Mouse (Mus musculus) G1E (cell line): ENCODE results near the gene Acot3. TPM values are rescaled to one million over a fixed set of nuclear protein-coding genes. Genes with fewer than 3 reads are reported as not detected.
"Not testable (repeated sequence)": the region's sequence is repeated elsewhere in the genome, so short reads cannot be mapped to it uniquely, and the experiment has no call there.

Source experiments
- ATAC-seq: 2 replicates; pipeline ENCODE4 v1.8.0; 2016; ENCODE audit warnings: mild to moderate bottlenecking; ENCODE audit not compliant: insufficient number of reproducible peaks, poor library complexity, low FRiP score, severe bottlenecking; ENCODE audit errors: extremely low read depth
- DNase-seq: peaks from one replicate; pipeline ENCODE4 v3.0.0; 2012; ENCODE audit warnings: low spot score
- H3K27me3 ChIP-seq: 2 replicates; pipeline ENCODE4 v1.6.1; 2012; ENCODE audit warnings: mild to moderate bottlenecking, low read length, inconsistent platforms; ENCODE audit not compliant: insufficient read depth
- H3K36me3 ChIP-seq: replicated peaks from 2 replicates; pipeline ENCODE3; 2012; ENCODE audit warnings: mild to moderate bottlenecking, inconsistent platforms
- H3K4me1 ChIP-seq: 2 replicates; pipeline ENCODE4 v1.6.1; 2012; ENCODE audit warnings: low read depth, low read length, inconsistent platforms, mixed read lengths; ENCODE audit not compliant: insufficient read depth
- H3K4me3 ChIP-seq: 2 replicates; pipeline ENCODE4 v1.5.1; 2012; ENCODE audit warnings: low read depth, mild to moderate bottlenecking, inconsistent platforms, low read length, moderate library complexity, mixed read lengths
- H3K9me3 ChIP-seq: replicated peaks from 2 replicates; pipeline ENCODE4 v1.6.1; 2012; ENCODE audit warnings: inconsistent platforms
- CTCF ChIP-seq: IDR thresholded peaks from 2 replicates; pipeline ENCODE4 v1.5.1; 2012; ENCODE audit warnings: low read depth, low read length, inconsistent platforms, mixed read lengths
- GATA1 ChIP-seq: IDR thresholded peaks from 2 replicates; pipeline ENCODE4 v1.6.1; 2012; ENCODE audit warnings: borderline replicate concordance, low read length, inconsistent platforms, mixed read lengths
- GATA2 ChIP-seq: IDR thresholded peaks from 2 replicates; pipeline ENCODE4 v1.6.1; 2012; ENCODE audit warnings: low read depth, low read length, inconsistent platforms, borderline replicate concordance
- POLR2AphosphoS5 ChIP-seq: IDR thresholded peaks from 2 replicates; pipeline ENCODE4 v1.6.1; 2012; ENCODE audit warnings: low read depth, low read length, inconsistent platforms; ENCODE audit not compliant: insufficient replicate concordance
- TAL1 ChIP-seq: conservative IDR thresholded peaks from 2 replicates; pipeline ENCODE4 v1.6.1; 2012; ENCODE audit warnings: low read depth, low read length, inconsistent platforms, mixed read lengths
- polyA plus RNA-seq: library from polyadenylated mRNA; stranded (reverse); fragments of >175 nt; gene quantifications from 2 replicates; pipeline ENCODE4 v1.2.3, GENCODE M21; 2012
- total RNA-seq, 2 experiments: library from RNA; stranded (forward) in 1 of 2; stranded (reverse) in 1 of 2; fragments of 200-1000 nt in 1 of 2; fragments of >200 nt in 1 of 2; fragmentation: Nextera tagmentation in 1 of 2; gene quantifications; 2 replicates each; pipeline ENCODE4 v1.2.3; 2014 to 2017

Acot3 gene
- total RNA-seq (2014; fragmentation: Nextera tagmentation) = not detected in 2 replicates
- total RNA-seq (2017) = not detected in 2 replicates
- polyA plus RNA-seq = 0.03 TPM in 2 replicates

DNA sequence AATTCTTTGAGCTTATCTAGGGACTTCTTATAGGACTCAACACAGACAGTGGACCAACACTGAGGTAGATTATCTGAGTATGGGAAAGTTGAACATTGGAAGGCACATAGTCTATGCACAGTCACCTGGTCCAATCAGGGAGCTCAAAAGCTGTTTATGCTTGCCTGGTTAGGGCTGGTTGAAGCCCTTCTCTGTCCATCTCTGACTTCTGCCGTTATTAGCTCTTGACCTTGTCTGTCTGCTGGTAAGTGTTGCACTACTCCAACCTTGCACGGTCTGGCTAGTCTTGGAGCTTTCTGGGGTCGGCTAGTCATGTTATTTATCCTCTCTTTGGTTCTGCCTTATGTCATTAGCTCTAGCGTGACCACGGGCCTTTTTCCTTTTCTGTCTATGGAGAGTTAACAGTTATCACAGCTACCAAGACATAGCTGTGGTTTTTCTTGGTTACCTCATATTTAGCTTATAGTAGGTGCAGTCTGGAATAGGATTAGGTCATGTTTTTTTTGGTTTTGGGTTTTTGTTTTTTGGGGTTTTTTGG lies at the start of gene Acot3:
Gene Acot3 (plus strand): TSS at position 208 of the 538 bp plus-strand sequence.
- H3K4me3 ChIP-seq = no peak within 1 kb of the TSS
- DNase-seq = no peak
- peaks cover 10% of the 10 kb centered on the region for H3K4me1 ChIP-seq
- H3K9me3 ChIP-seq = peaks cover 12% of the 10 kb centered on the region
- TF ChIP-seq GATA1 (no peak), GATA2 (no peak), CTCF (no peak), POLR2AphosphoS5 (no peak), TAL1 (no peak)
- peaks cover 35% of the 10 kb centered on the region for H3K27me3 ChIP-seq
- no peaks in the 10 kb centered on the region for H3K36me3 ChIP-seq
- ATAC-seq = no peak

GRCm38 (mm10) chr12:84003866-84004265 lies 48.1 kb upstream of the Acot3 start:
- DNase-seq (no peak), ATAC-seq (no peak)
- Histone ChIP-seq H3K27me3 (peaks cover 12% of the 10 kb centered on the region; the same call in 1 of the 2 replicates), H3K4me3 (no peak overlapping the region), H3K4me1 (no peaks in the 10 kb centered on the region), H3K36me3 (no peaks in the 10 kb centered on the region), H3K9me3 (peaks cover 4% of the 10 kb centered on the region)
- TF ChIP-seq GATA2 (no peak), CTCF (no peak), GATA1 (no peak), TAL1 (no peak), POLR2AphosphoS5 (no peak)

DNA sequence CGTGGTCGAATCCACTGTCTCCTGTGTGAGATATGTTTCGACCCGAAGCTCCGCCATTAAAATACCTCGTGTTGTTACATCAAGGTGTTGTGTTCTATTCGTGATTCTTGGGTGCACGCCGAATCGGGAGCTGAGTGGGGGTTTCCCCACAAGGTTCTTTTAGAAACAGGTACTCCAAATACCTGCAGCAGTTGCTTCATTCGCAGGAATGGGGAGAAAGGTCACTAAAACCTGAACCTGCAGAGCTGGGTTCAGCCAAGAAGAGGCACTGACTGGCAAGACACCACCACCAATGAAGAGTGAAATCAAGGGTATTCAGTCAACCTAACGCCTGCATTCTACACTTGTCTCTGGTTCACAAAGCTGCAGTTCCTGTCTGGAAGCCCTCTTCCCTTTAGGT lies 43.7 kb upstream of the Acot3 start:
- Histone ChIP-seq H3K36me3 (no peaks in the 10 kb centered on the region), H3K9me3 (peaks cover 4% of the 10 kb centered on the region), H3K4me3 (no peak overlapping the region), H3K4me1 (no peaks in the 10 kb centered on the region), H3K27me3 (peaks cover 23% of the 10 kb centered on the region)
- DNase-seq (no peak), ATAC-seq (no peak)
- TF ChIP-seq CTCF (no peak), TAL1 (no peak), GATA1 (no peak), POLR2AphosphoS5 (no peak), GATA2 (no peak)

DNA sequence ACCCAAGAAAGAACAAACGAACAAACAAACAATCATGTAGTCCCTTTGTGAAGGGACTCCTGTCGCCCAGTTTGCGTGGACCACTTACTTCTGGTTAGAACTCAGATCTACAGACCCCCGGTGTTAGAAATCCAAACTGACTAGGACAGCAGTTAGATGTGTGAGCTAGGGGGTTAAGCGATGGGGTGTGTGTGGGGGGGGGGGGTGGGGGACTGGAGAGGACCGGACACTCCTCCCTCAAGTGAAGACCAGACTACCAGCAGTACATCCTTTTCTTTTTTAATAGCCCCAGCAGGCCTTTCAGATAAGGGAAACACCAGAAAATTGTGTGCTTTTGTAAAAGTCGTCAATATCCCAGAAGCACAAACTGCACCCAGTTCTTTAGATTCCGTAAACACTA lies 43.2 kb upstream of the Acot3 start:
- no peak for ATAC-seq
- no peak for TF ChIP-seq POLR2AphosphoS5
- no peak overlapping the region for H3K4me3 ChIP-seq
- no peak for DNase-seq
- no peaks in the 10 kb centered on the region for H3K4me1 ChIP-seq
- H3K36me3 ChIP-seq = no peaks in the 10 kb centered on the region
- H3K9me3 ChIP-seq = peaks cover 4% of the 10 kb centered on the region
- H3K27me3 ChIP-seq = peaks cover 23% of the 10 kb centered on the region

DNA sequence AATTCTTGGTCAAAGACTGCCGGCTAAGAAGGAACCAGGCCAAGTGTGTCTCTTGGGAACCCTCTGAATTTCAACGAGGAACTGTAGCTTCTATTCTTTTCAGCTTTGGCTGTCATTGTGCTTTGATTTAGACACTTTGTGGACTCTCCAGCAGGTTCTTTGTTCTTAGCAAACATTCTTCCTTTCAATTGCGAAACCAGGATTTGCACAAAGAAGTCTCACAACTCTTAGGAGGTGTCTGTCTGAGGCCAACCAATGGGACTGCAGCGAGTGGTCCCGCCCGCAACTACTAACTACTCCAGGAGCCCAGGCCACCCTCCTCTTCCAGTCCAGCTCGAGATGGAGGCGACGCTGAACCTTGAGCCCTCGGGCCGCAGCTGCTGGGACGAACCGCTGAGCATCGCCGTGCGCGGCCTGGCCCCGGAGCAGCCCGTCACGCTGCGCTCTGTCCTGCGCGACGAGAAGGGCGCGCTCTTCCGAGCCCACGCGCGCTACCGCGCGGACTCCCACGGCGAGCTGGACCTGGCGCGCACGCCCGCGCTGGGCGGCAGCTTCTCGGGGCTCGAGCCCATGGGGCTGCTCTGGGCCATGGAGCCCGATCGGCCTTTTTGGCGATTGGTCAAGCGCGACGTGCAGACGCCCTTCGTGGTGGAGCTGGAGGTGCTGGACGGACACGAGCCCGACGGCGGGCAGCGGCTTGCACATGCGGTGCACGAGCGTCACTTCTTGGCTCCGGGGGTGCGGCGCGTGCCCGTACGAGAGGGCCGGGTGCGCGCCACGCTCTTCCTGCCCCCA lies 42.6 kb upstream of the Acot3 start, which contains the start of gene Acot1:
Gene Acot1 (plus strand): TSS at position 320 of the 795 bp plus-strand sequence.
- not testable (repeated sequence) for ATAC-seq, DNase-seq, H3K4me3 ChIP-seq, H3K4me1 ChIP-seq, H3K36me3 ChIP-seq, H3K9me3 ChIP-seq
- H3K27me3 ChIP-seq = peaks cover 23% of the 10 kb centered on the region

DNA sequence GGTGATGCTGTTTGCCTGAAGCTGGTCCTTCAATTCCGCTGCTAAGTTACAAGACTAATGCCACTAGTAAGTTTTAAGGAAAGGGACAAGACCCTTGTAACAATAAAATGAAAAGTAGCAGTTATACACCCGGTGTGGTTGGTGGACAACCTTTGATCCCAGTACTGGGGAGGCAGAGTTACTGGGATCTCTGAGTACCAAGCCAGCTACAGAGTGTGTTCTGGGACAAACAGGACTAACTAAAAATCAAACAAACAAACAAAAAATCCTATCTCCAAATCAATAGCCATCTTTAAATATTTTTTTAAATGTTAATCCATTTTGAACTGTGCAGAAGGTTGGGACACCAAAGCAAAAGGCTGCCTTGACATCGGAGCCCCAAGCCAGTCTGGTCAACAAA lies 41.7 kb upstream of the Acot3 start:
- ATAC-seq (no peak), DNase-seq (no peak)
- Histone ChIP-seq H3K27me3 (peaks cover 29% of the 10 kb centered on the region), H3K4me1 (peaks cover 6% of the 10 kb centered on the region), H3K36me3 (no peaks in the 10 kb centered on the region), H3K9me3 (peaks cover 4% of the 10 kb centered on the region), H3K4me3 (no peak overlapping the region)
- TF ChIP-seq GATA1 (no peak), CTCF (no peak), POLR2AphosphoS5 (no peak), GATA2 (no peak), TAL1 (no peak)
